Mouse (Mus musculus) embryonic facial prominence, embryonic 10.5 days (tissue): Measurements from ENCODE around the gene Olfr12. TPM values are rescaled to one million over a fixed set of nuclear protein-coding genes. Genes with fewer than 3 reads are reported as not detected.

ENCODE experiments used
- DNase-seq: peaks from one replicate; pipeline ENCODE4 v3.0.0-alpha.2; 2017; ENCODE audit warnings: low spot score
- H3K27ac ChIP-seq: fragments of 300-500 bp; sonication (generic); replicated peaks from 2 replicates; pipeline ENCODE4 v1.5.1; 2016; ENCODE audit warnings: mild to moderate bottlenecking
- H3K27me3 ChIP-seq: fragments of 300-500 bp; sonication (generic); replicated peaks from 2 replicates; pipeline ENCODE4 v1.6.1; 2016; ENCODE audit warnings: low read depth, mild to moderate bottlenecking; ENCODE audit not compliant: poor library complexity, severe bottlenecking
- H3K36me3 ChIP-seq: fragments of 300-500 bp; sonication (generic); replicated peaks from 2 replicates; pipeline ENCODE4 v1.6.1; 2016; ENCODE audit warnings: mild to moderate bottlenecking, moderate library complexity
- H3K4me1 ChIP-seq: fragments of 300-500 bp; sonication (generic); 2 replicates; pipeline ENCODE4 v1.6.1; 2016
- H3K4me3 ChIP-seq: fragments of 300-500 bp; sonication (generic); 2 replicates; pipeline ENCODE4 v1.5.1; 2016; ENCODE audit warnings: mild to moderate bottlenecking, moderate library complexity
- H3K9me3 ChIP-seq: fragments of 300-500 bp; sonication (generic); 2 replicates; pipeline ENCODE4 v1.6.1; 2016; ENCODE audit warnings: mild to moderate bottlenecking
- WGBS: fragments of 180-500 bp; shearing (Covaris S2); methylation state at CpG from one replicate; pipeline ENCODE4 v1.1.7; 2016; 5-methylcytosine and 5-hydroxymethylcytosine counted together
- polyA plus RNA-seq: library from polyadenylated mRNA; unstranded; fragments of >200 nt; fragmentation: Nextera tagmentation; extraction: Ambion mirVana; gene quantifications from 2 replicates; pipeline ENCODE4 v1.2.1, GENCODE M21; 2016

The Olfr12 gene
- polyA plus RNA-seq: not detected in 2 replicates

DNA sequence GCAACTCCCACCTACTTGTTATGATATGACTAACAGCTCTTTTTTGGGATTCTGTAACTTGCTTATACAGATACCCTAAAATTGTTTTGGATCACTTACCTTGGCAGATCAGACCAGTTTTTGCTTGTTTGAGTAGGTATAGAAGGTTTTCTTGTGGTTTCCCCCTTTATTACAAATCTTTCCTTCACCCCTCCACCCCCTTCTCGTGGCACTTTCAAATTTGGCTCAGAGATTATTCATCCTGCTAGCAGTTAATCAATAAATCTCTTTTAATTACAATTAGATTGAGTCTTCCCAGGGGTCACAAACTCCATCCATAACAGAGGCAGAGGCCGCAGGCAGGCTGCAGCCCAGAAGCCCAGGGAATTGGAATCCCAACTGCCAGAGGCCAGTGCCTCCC, at the start of gene Olfr12:
TSS of gene Olfr12 (plus strand) at position 301 of the 400 bp plus-strand sequence.
- Histone ChIP-seq H3K9me3 (no peaks in the 10 kb centered on the region), H3K27ac (no peak within 1 kb of the TSS), H3K4me1 (no peaks in the 10 kb centered on the region), H3K27me3 (peaks cover 4% of the 10 kb centered on the region; the same call in 1 of the 2 replicates), H3K4me3 (no peak within 1 kb of the TSS), H3K36me3 (no peaks in the 10 kb centered on the region)
- 72% methylated on average over 2 of the region's 2 CpGs for WGBS
- DNase-seq: no peak

GRCm38 (mm10) chr1:92571022-92571421, 46.6 kb upstream of the Olfr12 start, which contains the start of gene Olfr1413:
Gene Olfr1413 (plus strand): TSS chr1:92571322.
- H3K36me3 ChIP-seq: no peaks in the 10 kb centered on the region
- no peaks in the 10 kb centered on the region for H3K9me3 ChIP-seq
- H3K27me3 ChIP-seq: no peaks in the 10 kb centered on the region
- no peak for DNase-seq
- H3K4me3 ChIP-seq: no peak within 1 kb of the TSS
- no peak within 1 kb of the TSS for H3K27ac ChIP-seq
- no peaks in the 10 kb centered on the region for H3K4me1 ChIP-seq
- 82% methylated on average over 3 of the region's 3 CpGs for WGBS

GRCm38 (mm10) chr1:92585479-92585878, 32.1 kb upstream of the Olfr12 start, which contains the start of gene Olfr1412:
Gene Olfr1412 (plus strand): TSS chr1:92585779.
- Histone ChIP-seq H3K27me3 (no peaks in the 10 kb centered on the region), H3K4me1 (no peaks in the 10 kb centered on the region), H3K27ac (no peak within 1 kb of the TSS), H3K9me3 (no peaks in the 10 kb centered on the region), H3K4me3 (no peak within 1 kb of the TSS), H3K36me3 (no peaks in the 10 kb centered on the region)
- 79% methylated on average over 2 of the region's 2 CpGs for WGBS
- DNase-seq: no peak

- Histone ChIP-seq H3K9me3 (no peaks in the 10 kb centered on the region), H3K27me3 (no peaks in the 10 kb centered on the region), H3K27ac (no peak within 1 kb of the TSS), H3K4me1 (no peaks in the 10 kb centered on the region), H3K4me3 (no peak within 1 kb of the TSS), H3K36me3 (no peaks in the 10 kb centered on the region)
- DNase-seq: no peak
These were observed 23.5 kb upstream of the Olfr12 start, which contains the start of gene Olfr1411 for GRCm38 (mm10) chr1:92594111-92594510. Gene Olfr1411 (plus strand): TSS chr1:92594411.

DNA sequence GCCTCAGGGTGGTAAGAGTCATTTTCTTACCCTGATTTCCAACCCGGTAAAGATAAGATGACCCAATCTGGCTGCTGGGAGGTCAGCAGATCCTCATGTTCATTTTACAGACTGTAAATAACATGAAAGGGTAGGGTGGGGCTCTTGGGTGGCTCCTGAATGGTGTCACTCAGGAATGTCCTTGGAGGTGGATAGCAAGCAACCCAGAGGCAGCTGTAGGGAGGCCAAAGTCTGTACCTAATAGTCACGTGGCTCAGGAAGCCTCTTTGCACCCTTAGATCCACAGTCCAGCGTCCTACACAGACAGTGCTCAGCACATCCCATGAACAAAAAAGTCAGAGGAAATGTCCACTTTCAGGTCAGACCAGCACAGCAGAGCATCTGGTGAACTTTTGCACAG, 21.6 kb upstream of the Olfr12 start:
- Histone ChIP-seq H3K4me3 (no peak overlapping the region), H3K27me3 (no peaks in the 10 kb centered on the region), H3K36me3 (no peaks in the 10 kb centered on the region), H3K9me3 (no peaks in the 10 kb centered on the region), H3K27ac (no peak overlapping the region), H3K4me1 (no peaks in the 10 kb centered on the region)
- no peak for DNase-seq
- WGBS: 88% methylated on average over 3 of the region's 3 CpGs

DNA sequence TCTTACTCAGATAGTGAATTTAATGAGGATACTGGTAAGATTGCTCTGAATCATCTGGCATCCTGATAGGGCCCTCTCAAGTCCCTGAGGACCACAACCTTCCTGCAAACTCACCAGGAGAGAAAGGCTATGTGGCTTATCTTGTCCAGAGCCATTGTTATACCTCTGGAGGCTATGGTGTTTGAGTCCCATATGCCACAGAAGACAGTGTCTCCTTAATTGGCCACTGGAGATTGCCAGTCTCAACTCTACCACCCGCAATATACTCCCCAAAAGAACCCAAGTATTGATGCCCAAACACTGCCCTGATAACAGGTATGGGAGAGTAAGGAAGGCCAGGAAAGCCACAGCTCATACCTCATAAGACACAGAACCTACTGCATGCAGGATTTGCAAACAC, 12.1 kb upstream of the Olfr12 start, which contains the start of gene Olfr1410:
TSS of gene Olfr1410 (plus strand) at position 301 of the 400 bp plus-strand sequence.
- DNase-seq: no peak

DNA sequence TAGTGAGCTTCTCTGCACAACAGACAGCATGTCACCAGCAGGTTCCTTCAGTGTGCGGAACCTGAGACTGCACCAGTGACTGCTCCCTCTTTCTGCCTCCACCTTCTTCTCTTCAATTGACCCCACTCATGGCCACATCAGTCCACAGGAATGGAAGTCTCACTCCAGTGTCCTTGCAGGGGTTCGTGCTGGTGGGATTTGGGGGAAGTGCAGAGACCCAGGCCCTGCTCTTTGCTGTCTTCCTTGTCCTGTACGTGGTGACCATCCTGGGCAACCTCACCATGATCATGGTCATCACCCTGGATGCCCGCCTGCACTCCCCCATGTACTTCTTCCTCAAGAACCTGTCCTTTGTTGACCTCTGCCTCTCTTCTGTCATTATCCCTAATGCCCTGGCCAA, 9.9 kb upstream of the Olfr12 start:
- DNase-seq: no peak
- peaks cover 8% of the 10 kb centered on the region; the same call in 1 of the 2 replicates for H3K27me3 ChIP-seq
- H3K4me1 ChIP-seq: no peaks in the 10 kb centered on the region
- no peaks in the 10 kb centered on the region for H3K36me3 ChIP-seq
- 81% methylated on average over 4 of the region's 4 CpGs for WGBS
- no peak overlapping the region for H3K27ac ChIP-seq
- H3K4me3 ChIP-seq: no peak overlapping the region
- H3K9me3 ChIP-seq: no peaks in the 10 kb centered on the region

More for the DNA sequence above, 12.1 kb upstream of the Olfr12 start, which contains the start of gene Olfr1410:
- Histone ChIP-seq H3K27me3 (no peaks in the 10 kb centered on the region), H3K4me3 (no peak within 1 kb of the TSS), H3K4me1 (no peaks in the 10 kb centered on the region), H3K36me3 (no peaks in the 10 kb centered on the region), H3K9me3 (no peaks in the 10 kb centered on the region), H3K27ac (no peak within 1 kb of the TSS)
- WGBS: 88% methylated on average over 1 of the region's 1 CpGs

DNA sequence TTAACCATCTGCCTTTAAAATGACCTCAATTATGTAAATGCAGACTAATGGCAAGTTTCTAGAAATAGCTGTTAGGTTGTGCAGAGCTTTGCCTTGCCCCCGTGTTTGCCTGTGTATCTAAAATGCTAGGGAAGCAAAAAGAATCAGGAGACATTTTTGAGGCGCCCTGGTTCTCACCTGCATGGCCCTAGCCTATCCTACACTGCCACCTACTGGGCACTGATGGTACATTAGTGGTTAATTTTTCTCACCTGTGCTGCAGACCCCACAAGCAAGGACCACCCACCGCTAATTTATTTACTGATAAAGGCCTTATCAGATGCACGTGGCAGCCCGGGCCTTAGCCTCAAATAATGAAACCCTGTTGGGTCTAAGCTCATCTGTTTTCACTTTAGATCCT, 6.6 kb upstream of the Olfr12 start:
- H3K36me3 ChIP-seq: no peaks in the 10 kb centered on the region
- no peaks in the 10 kb centered on the region for H3K4me1 ChIP-seq
- H3K9me3 ChIP-seq: no peaks in the 10 kb centered on the region
- WGBS: 6% methylated on average over 5 of the region's 5 CpGs
- no peak overlapping the region for H3K4me3 ChIP-seq
- H3K27me3 ChIP-seq: peaks cover 8% of the 10 kb centered on the region; the same call in 1 of the 2 replicates
- H3K27ac ChIP-seq: no peak overlapping the region
- DNase-seq: peak; percentile 71

DNA sequence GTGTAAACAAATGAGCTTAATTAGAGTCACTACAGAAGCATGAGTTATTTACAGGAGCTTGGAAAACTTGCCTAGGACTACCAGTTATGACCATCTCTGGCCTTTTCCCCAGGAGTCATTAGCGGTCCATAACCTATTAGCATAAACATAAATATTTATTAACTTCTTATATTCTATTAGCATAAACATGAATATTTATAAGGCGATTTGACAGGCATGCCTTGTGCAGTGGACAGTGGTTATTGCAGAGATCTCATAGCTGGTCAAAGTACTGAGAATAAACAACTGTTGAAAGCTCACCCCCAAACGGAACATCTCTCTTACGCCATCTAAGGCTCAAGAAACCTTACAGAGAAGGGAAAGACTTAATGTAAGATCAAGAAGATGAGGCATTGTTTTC, 4.4 kb upstream of the Olfr12 start:
- Histone ChIP-seq H3K4me1 (no peaks in the 10 kb centered on the region), H3K27me3 (peaks cover 12% of the 10 kb centered on the region), H3K9me3 (no peaks in the 10 kb centered on the region), H3K36me3 (no peaks in the 10 kb centered on the region), H3K4me3 (no peak overlapping the region), H3K27ac (no peak overlapping the region)
- DNase-seq: no peak
- 54% methylated on average over 4 of the region's 4 CpGs for WGBS

DNA sequence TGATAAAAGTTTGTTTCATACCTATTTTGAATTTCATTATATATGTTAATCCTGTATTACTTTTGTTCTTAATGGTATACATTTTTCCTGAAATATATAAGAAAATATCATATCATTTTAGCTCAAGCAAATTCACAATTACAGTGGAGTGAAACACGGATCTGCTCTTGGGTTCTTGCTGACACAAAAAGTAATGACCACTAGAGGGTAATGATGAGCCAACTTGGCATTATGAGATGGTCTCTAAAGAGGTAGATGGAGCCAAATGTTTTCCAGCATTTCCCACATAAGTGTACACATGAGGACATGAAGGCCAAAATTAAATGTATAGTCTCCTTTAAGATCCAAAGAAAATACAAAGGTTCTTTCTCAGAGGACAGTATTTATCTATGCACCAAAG, 3.1 kb upstream of the Olfr12 start:
- 12% methylated on average over 1 of the region's 1 CpGs for WGBS
- Histone ChIP-seq H3K27ac (no peak overlapping the region), H3K36me3 (no peaks in the 10 kb centered on the region), H3K4me3 (no peak overlapping the region), H3K9me3 (no peaks in the 10 kb centered on the region), H3K4me1 (no peaks in the 10 kb centered on the region), H3K27me3 (peaks cover 12% of the 10 kb centered on the region)
- DNase-seq: no peak

DNA sequence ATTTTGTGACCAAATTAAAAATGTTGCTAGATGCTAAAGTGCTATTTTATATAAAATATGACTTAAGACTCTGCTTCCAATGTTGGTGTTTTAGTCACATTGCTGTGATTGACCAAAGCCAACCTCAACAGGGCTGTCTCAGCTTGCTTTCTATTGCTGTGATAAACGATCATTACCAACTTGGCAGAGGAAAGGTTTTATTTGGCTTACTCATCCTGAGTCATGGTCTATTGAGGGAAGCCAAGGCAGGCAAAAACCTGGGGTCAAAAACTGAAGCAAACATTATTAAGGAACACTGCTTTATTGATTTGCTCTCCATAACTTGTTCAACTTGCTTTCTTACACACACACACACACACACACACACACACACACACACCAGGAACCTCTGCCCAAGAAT, 1.5 kb upstream of the Olfr12 start:
- Histone ChIP-seq H3K27me3 (peaks cover 12% of the 10 kb centered on the region), H3K4me1 (no peaks in the 10 kb centered on the region), H3K36me3 (no peaks in the 10 kb centered on the region), H3K9me3 (no peaks in the 10 kb centered on the region), H3K27ac (no peak overlapping the region), H3K4me3 (no peak overlapping the region)
- WGBS: 78% methylated on average over 1 of the region's 1 CpGs
- DNase-seq: no peak

GRCm38 (mm10) chr1:92618360-92618759, 772 bp downstream of the Olfr12 start:
- Histone ChIP-seq H3K36me3 (no peaks in the 10 kb centered on the region), H3K4me3 (no peak overlapping the region), H3K27me3 (peaks cover 4% of the 10 kb centered on the region; the same call in 1 of the 2 replicates), H3K9me3 (no peaks in the 10 kb centered on the region), H3K4me1 (no peaks in the 10 kb centered on the region), H3K27ac (no peak overlapping the region)
- no peak for DNase-seq
- WGBS: 71% methylated on average over 4 of the region's 4 CpGs

DNA sequence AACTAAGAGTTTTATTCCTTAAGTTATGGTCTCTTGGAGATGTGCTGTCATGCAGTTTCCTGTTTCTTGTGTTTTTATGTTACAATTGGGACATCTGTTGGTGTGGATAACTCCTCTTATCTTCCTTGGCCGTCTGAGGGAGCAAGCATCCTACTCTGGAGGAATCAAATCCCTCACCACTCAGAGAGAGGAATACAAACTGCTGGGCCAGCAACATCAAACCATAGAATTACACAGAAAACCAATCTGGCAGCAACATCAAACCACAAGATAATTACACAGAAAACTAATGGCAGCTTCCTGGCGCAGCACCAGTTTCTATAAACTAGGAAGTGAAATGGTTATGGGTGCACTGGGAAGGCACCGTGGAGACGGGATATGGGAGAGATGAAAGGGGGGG, 10.6 kb downstream of the Olfr12 start:
- no peaks in the 10 kb centered on the region for H3K36me3 ChIP-seq
- no peak overlapping the region for H3K27ac ChIP-seq
- no peak overlapping the region for H3K4me3 ChIP-seq
- no peak for DNase-seq
- H3K4me1 ChIP-seq: no peaks in the 10 kb centered on the region
- WGBS: 76% methylated on average over 4 of the region's 4 CpGs
- H3K27me3 ChIP-seq: no peaks in the 10 kb centered on the region
- H3K9me3 ChIP-seq: no peaks in the 10 kb centered on the region
